Mouse (Mus musculus) kidney, postnatal 25 days (tissue): Measurements from ENCODE around the gene Krtap4-8.
"Not testable (repeated sequence)": the region's sequence is repeated elsewhere in the genome, so short reads cannot be mapped to it uniquely, and the experiment has no call there.

Experiments
- DNase-seq, 2 experiments: peaks; one replicate each; pipeline ENCODE4 v3.0.0; 2021; ENCODE audit warnings: mixed read lengths in 2 of 2

The Krtap4-8 gene

DNA sequence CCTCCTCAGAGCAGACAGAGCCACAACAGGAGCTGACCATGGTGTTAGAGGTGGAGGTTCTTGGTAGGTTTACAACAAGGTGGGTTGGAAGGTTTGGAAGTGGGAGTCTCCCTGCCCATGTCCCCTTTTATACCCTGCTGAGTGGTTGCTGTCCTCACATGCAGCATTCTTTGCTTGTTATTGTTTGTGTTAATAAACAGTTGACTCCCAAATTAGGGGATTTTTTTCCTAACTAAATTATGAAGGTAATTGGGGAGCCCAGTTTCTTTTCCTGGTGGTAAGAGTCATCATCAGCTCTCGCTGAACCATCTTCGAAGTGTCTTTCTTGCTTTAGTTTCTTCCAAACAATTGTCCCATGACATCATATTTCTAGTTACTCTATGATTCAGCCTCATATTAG is at the start of gene Krtap4-8:
Krtap4-8 (minus strand) TSS at position 101 of the 400 bp plus-strand sequence.
- DNase-seq, result no peak

DNA sequence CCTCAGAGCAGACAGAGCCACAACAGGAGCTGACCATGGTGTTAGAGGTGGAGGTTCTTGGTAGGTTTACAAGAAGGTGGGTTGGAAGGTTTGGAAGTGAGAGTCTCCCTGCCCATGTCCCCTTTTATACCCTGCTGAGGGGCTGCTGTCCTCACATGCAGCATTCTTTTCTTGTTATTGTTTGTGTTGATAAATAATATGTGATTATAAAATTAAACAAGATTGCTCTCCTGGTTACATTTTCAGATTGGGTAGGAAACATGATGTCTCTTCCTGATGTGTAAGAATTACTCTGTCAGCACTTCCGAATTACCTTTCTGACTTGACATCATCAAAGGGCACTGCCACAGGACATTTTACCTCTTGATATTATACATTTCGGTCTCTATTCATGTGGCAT is 35.1 kb upstream of the Krtap4-8 start, which contains the start of gene Gm11564:
Gm11564 (minus strand) TSS at position 101 of the 400 bp plus-strand sequence.
- DNase-seq, result not testable (repeated sequence)

DNA sequence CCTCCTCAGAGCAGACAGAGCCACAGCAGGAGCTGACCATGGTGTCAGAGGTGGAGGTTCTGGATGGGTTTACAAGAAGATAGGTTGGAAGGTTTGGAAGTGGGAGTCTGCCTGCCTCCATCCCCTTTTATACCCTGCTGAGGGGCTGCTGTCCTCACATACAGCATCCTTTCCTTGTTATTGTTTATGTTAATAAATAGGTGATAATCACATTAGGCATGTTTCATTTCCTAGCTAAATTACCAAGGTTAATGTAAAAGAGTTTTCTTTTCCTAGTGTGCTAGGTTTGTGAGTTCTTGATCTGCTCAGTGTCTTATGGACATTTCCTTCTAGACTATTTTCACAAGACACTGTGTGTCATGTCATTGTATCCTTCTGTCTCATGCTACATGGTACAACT is 29.3 kb upstream of the Krtap4-8 start, which contains the start of gene Krtap4-13:
Krtap4-13 (minus strand) TSS at position 101 of the 400 bp plus-strand sequence.
- not testable (repeated sequence) for DNase-seq

DNA sequence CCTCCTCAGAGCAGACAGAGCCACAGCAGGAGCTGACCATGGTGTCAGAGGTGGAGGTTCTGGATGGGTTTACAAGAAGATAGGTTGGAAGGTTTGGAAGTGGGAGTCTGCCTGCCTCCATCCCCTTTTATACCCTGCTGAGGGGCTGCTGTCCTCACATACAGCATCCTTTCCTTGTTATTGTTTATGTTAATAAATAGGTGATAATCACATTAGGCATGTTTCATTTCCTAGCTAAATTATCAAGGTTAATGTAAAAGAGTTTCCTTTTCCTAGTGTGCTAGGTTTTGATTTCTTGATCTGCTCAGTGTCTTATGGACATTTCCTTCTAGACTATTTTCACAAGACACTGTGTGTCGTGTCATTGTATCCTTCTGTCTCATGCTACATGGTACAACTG is 23.8 kb upstream of the Krtap4-8 start, which contains the start of gene Gm11554:
Gm11554 (minus strand) TSS at position 101 of the 400 bp plus-strand sequence.
- not testable (repeated sequence) for DNase-seq

DNA sequence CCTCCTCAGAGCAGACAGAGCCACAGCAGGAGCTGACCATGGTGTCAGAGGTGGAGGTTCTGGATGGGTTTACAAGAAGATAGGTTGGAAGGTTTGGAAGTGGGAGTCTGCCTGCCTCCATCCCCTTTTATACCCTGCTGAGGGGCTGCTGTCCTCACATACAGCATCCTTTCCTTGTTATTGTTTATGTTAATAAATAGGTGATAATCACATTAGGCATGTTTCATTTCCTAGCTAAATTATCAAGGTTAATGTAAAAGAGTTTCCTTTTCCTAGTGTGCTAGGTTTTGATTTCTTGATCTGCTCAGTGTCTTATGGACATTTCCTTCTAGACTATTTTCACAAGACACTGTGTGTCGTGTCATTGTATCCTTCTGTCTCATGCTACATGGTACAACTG is 18.3 kb upstream of the Krtap4-8 start, which contains the start of gene Gm11569:
Gm11569 (minus strand) TSS at position 101 of the 400 bp plus-strand sequence.
- not testable (repeated sequence) for DNase-seq

DNA sequence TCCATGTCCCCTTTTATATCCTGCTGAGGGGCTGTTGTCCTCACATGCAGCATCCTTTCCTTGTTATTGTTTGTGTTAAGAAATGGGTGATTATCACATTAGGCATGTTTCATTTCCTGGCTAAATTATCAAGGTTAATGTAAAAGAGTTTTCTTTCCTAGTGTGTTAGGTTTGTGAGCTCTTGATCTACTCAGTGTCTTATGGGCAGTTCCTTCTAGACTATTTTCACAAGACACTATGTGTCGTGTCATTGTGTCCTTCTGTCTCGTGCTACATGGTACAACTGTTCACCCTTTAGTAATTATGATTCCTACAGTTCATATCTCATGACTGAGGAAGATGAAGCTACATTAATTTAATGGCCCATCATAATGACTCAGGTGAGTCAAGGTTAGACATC is 12.9 kb upstream of the Krtap4-8 start, which contains the start of gene Gm11596:
Gm11596 (minus strand) TSS at position 101 of the 400 bp plus-strand sequence.
- DNase-seq, result no peak

DNA sequence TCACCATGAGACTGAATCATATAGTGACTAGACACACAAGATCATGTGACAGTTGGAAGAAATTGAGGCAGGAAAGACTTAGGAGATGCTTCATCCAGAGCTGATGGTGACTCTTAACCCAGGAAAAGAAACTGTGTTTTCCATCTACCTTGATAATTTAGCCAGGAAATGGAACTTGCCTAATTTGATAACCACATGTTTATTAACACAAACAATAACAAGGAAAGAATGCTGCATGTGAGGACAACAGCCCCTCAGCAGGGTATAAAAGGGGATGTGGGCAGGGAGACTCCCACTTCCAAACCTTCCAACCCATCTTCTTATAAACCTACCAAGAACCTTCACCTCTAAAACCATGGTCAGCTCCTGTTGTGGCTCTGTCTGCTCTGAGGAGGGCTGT is 4.4 kb upstream of the Krtap4-8 start, which contains the start of gene Krtap4-9:
Krtap4-9 (plus strand) TSS at position 301 of the 400 bp plus-strand sequence.
- DNase-seq, result not testable (repeated sequence)

DNA sequence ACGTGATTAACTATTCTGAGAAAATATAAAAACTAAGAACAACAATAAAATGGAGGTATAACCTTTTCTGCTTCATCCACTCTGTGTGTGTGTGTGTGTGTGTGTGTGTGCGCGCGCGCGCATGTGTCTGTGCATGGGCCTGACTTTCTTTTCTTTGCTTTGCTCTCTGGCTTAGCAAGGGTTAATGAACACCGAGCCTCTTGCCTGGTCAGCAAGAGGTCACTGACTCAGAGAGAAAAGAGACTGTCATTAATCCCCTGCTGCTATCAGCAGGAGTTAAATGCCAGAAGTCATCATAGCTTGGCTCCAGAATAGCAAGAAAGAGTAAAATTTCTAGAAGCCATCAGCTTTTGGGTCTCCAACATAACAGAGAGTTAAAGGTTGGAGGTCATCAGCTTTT is 2.1 kb downstream of the Krtap4-8 start:
- no peak for DNase-seq

DNA sequence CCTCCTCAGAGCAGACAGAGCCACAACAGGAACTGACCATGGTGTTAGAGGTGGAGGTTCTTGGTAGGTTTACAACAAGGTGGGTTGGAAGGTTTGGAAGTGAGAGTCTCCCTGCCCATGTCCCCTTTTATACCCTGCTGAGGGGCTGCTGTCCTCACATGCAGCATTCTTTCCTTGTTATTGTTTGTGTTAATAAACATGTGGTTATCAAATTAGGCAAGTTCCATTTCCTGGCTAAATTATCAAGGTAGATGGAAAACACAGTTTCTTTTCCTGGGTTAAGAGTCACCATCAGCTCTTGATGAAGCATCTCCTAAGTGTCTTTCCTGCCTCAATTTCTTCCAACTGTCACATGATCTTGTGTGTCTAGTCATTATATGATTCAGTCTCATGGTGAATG is 7.7 kb downstream of the Krtap4-8 start, which contains the start of gene Gm11595:
Gm11595 (minus strand) TSS at position 101 of the 400 bp plus-strand sequence.
- not testable (repeated sequence) for DNase-seq

DNA sequence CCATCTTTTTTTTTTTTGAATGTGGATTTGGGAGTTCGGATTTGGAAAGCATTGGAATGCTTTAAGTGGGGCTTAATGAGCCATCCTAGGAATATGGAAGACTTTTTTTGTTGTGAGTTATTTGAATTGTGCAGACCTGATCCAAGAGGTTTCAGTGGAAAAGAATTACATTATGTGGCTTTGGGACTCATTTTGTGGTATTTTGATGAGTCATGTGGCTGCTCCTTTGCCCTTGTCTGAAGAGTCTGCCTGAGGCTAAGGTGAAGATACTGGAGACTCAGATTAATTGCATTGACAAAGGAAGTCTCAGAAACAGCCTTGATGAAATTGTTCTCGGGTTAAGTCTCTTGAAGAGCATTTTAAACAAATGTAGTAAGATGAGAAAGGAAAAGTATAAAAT is 12.1 kb downstream of the Krtap4-8 start:
- no peak for DNase-seq

DNA sequence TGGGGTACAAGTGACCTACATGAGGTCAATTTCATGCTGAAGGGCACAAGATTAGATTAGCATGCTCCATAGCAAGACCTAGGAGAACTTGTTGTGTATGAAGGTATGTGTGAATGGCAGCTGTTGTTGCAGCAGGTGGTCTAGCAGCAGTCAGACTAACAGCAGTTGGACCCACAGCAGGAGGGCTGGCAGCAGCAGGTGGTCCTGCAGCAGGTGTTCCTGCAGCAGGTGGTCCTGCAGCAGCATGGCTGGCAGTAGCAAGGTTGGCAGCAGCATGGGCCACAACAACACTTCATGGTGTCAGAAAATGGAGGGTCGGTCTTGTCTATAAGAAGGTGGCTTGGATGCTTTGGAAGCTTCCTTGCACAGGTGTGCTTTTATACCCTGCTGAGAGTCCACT is 21.6 kb downstream of the Krtap4-8 start:
- DNase-seq, result no peak

DNA sequence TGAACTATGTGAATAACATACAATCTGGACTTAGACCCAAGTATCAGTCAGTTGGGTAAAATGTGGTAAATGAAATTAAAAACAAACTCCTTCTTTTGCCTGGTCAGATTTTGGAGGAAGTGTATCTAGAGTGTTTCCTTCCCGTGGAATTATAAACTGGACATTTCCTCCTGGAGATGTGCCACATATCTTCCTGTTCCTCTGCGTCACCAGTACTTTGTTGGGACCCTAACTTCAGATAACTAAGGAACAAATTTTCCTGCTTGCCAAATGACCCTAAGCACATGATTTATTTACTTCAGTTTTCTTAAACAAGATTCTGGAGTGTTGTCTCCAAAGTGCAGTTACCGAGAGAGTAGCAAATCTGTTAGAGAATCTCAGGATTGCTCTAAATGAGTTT is 36.5 kb downstream of the Krtap4-8 start:
- DNase-seq, result no peak

DNA sequence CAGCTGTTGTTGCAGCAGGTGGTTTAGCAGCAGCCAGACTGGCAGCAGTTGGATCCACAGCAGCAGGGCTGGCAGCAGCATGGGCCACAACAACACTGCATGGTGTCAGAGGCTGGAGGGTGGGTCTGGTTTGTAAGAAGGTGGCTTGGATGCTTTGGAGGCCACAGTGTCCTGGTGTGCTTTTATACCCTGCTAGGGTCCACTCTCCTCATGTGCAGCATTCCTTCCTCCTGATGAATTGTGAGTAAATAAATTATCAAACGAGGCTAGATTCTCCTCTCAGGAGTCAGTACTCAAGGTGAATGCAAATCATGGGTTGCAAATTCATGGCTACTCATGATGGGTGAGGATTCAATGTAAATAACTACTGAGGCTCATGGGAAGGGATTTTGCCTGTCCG is 46.3 kb downstream of the Krtap4-8 start, which contains the start of gene Gm14180:
Gm14180 (minus strand) TSS at position 101 of the 400 bp plus-strand sequence.
- no peak for DNase-seq
